Mouse (Mus musculus): ENCODE measurements around the gene Them4. TPM values are rescaled to one million over a fixed set of nuclear protein-coding genes. Genes with fewer than 3 reads are reported as not detected.

The Them4 gene
- polyA plus RNA-seq, 1 experiment from 2014 or later, result 8.3 TPM

GRCm38 (mm10) chr3:94372038-94372437 is 62.1 kb downstream of the Them4 start:
- Histone ChIP-seq H3K27ac (replicated peaks) (no peak overlapping the region), H3K4me1 (peaks cover 33% of the 10 kb centered on the region), H3K9me3 (no peaks in the 10 kb centered on the region), H3K36me3 (replicated peaks) (no peaks in the 10 kb centered on the region), H3K4me3 (peak overlapping the region; percentile 30), H3K27me3 (replicated peaks; ENCODE audit: low read depth, poor library complexity, severe bottlenecking) (peaks cover 57% of the 10 kb centered on the region)
- 0% methylated on average over 3 of the region's 3 CpGs for WGBS
- DNase-seq (ENCODE audit: low spot score), result no peak

GRCm38 (mm10) chr3:94372641-94373040 is 62.8 kb downstream of the Them4 start, which contains the start of gene Rorc:
Rorc (plus strand) TSS chr3:94372794.
- no peak within 1 kb of the TSS for H3K27ac ChIP-seq (replicated peaks)
- H3K9me3 ChIP-seq, result no peaks in the 10 kb centered on the region
- no peak for DNase-seq (ENCODE audit: low spot score)
- peak within 1 kb of the TSS; percentile 37 for H3K4me3 ChIP-seq
- 7% methylated on average over 5 of the region's 5 CpGs for WGBS
- H3K4me1 ChIP-seq, result peaks cover 36% of the 10 kb centered on the region
- H3K36me3 ChIP-seq (replicated peaks), result no peaks in the 10 kb centered on the region
- H3K27me3 ChIP-seq (replicated peaks; ENCODE audit: low read depth, poor library complexity, severe bottlenecking), result peaks cover 63% of the 10 kb centered on the region

- H3K27me3 ChIP-seq (replicated peaks; ENCODE audit: low read depth, poor library complexity, severe bottlenecking), result peaks cover 65% of the 10 kb centered on the region
- peaks cover 36% of the 10 kb centered on the region for H3K4me1 ChIP-seq
- 2% methylated on average over 10 of the region's 10 CpGs for WGBS
- H3K27ac ChIP-seq (replicated peaks), result no peak overlapping the region
- peak; percentile 20 for DNase-seq (ENCODE audit: low spot score)
- no peaks in the 10 kb centered on the region for H3K9me3 ChIP-seq
- no peaks in the 10 kb centered on the region for H3K36me3 ChIP-seq (replicated peaks)
- H3K4me3 ChIP-seq, result peak overlapping the region; percentile 37
These were observed 63.2 kb downstream of the Them4 start for GRCm38 (mm10) chr3:94373090-94373489.

GRCm38 (mm10) chr3:94373597-94374011 is 63.7 kb downstream of the Them4 start:
- no peaks in the 10 kb centered on the region for H3K36me3 ChIP-seq (replicated peaks)
- 2% methylated on average over 5 of the region's 5 CpGs for WGBS
- peaks cover 36% of the 10 kb centered on the region for H3K4me1 ChIP-seq
- peak overlapping the region; percentile 37 for H3K4me3 ChIP-seq
- H3K9me3 ChIP-seq, result no peaks in the 10 kb centered on the region
- H3K27ac ChIP-seq (replicated peaks), result no peak overlapping the region
- peak; percentile 35 for DNase-seq (ENCODE audit: low spot score)
- H3K27me3 ChIP-seq (replicated peaks; ENCODE audit: low read depth, poor library complexity, severe bottlenecking), result peaks cover 65% of the 10 kb centered on the region

- H3K4me1 ChIP-seq, result peaks cover 37% of the 10 kb centered on the region
- no peaks in the 10 kb centered on the region for H3K9me3 ChIP-seq
- no peak overlapping the region for H3K27ac ChIP-seq (replicated peaks)
- no peaks in the 10 kb centered on the region for H3K36me3 ChIP-seq (replicated peaks)
- no peak overlapping the region for H3K4me3 ChIP-seq
- DNase-seq (ENCODE audit: low spot score), result no peak
- H3K27me3 ChIP-seq (replicated peaks; ENCODE audit: low read depth, poor library complexity, severe bottlenecking), result peaks cover 63% of the 10 kb centered on the region
These were observed 64.7 kb downstream of the Them4 start for GRCm38 (mm10) chr3:94374636-94375035.

GRCm38 (mm10) chr3:94375146-94375545 is 65.3 kb downstream of the Them4 start:
- Histone ChIP-seq H3K9me3 (no peaks in the 10 kb centered on the region), H3K27me3 (replicated peaks; ENCODE audit: low read depth, poor library complexity, severe bottlenecking) (peaks cover 63% of the 10 kb centered on the region), H3K36me3 (replicated peaks) (no peaks in the 10 kb centered on the region), H3K4me1 (peaks cover 42% of the 10 kb centered on the region), H3K27ac (replicated peaks) (no peak overlapping the region), H3K4me3 (no peak overlapping the region)
- 80% methylated on average over 2 of the region's 2 CpGs for WGBS
- no peak for DNase-seq (ENCODE audit: low spot score)

GRCm38 (mm10) chr3:94375861-94376260 is 66.0 kb downstream of the Them4 start:
- no peaks in the 10 kb centered on the region for H3K36me3 ChIP-seq (replicated peaks)
- H3K9me3 ChIP-seq, result no peaks in the 10 kb centered on the region
- no peak overlapping the region for H3K4me3 ChIP-seq
- peaks cover 49% of the 10 kb centered on the region for H3K4me1 ChIP-seq
- no peak overlapping the region for H3K27ac ChIP-seq (replicated peaks)
- WGBS, result 55% methylated on average over 5 of the region's 5 CpGs
- DNase-seq (ENCODE audit: low spot score), result no peak
- H3K27me3 ChIP-seq (replicated peaks; ENCODE audit: low read depth, poor library complexity, severe bottlenecking), result peaks cover 63% of the 10 kb centered on the region

GRCm38 (mm10) chr3:94377028-94377923 is 67.4 kb downstream of the Them4 start:
- Histone ChIP-seq H3K27ac (replicated peaks) (no peak overlapping the region), H3K36me3 (replicated peaks) (no peaks in the 10 kb centered on the region), H3K4me3 (no peak overlapping the region), H3K9me3 (no peaks in the 10 kb centered on the region), H3K27me3 (replicated peaks; ENCODE audit: low read depth, poor library complexity, severe bottlenecking) (peaks cover 54% of the 10 kb centered on the region), H3K4me1 (peaks cover 40% of the 10 kb centered on the region)
- 20% methylated on average over 13 of the region's 13 CpGs for WGBS
- no peak for DNase-seq (ENCODE audit: low spot score)

GRCm38 (mm10) chr3:94379831-94380510 is 70.1 kb downstream of the Them4 start:
- peak; percentile 36 for DNase-seq (ENCODE audit: low spot score)
- Histone ChIP-seq H3K4me1 (peaks cover 18% of the 10 kb centered on the region), H3K9me3 (no peaks in the 10 kb centered on the region), H3K27ac (replicated peaks) (no peak overlapping the region; the same call in 1 of the 2 replicates), H3K4me3 (no peak overlapping the region), H3K36me3 (replicated peaks) (no peaks in the 10 kb centered on the region), H3K27me3 (replicated peaks; ENCODE audit: low read depth, poor library complexity, severe bottlenecking) (peaks cover 31% of the 10 kb centered on the region)
- 19% methylated on average over 9 of the region's 9 CpGs for WGBS

Other genes with a start within 250 kb of the Them4 start
- not detected in 2 replicates for gene Gm10697, start 237.4 kb upstream of the Them4 start, polyA plus RNA-seq (2016; fragmentation: Nextera tagmentation; extraction: Ambion mirVana)
- not detected in 2 replicates for gene Gm10696, start 131.9 kb upstream of the Them4 start, polyA plus RNA-seq (2016; fragmentation: Nextera tagmentation; extraction: Ambion mirVana)
- gene Gm5286, start 113.4 kb upstream of the Them4 start, polyA plus RNA-seq (2016; fragmentation: Nextera tagmentation; extraction: Ambion mirVana), result not detected in 2 replicates
- not detected in 2 replicates for gene Gm4778, start 46.1 kb upstream of the Them4 start, polyA plus RNA-seq (2016; fragmentation: Nextera tagmentation; extraction: Ambion mirVana)
- 0.11 TPM in 1 of 2 replicates, not detected in the other for gene Them5, start 32.0 kb downstream of the Them4 start, polyA plus RNA-seq (2016; fragmentation: Nextera tagmentation; extraction: Ambion mirVana)
- 0.30 and 0.31 TPM in 2 replicates for gene C2cd4d, start 52.3 kb downstream of the Them4 start, polyA plus RNA-seq (2016; fragmentation: Nextera tagmentation; extraction: Ambion mirVana)
- 0.21 and 0.29 TPM in 2 replicates for gene Rorc, start 62.7 kb downstream of the Them4 start, polyA plus RNA-seq (2016; fragmentation: Nextera tagmentation; extraction: Ambion mirVana)
- gene Lingo4, start 88.4 kb downstream of the Them4 start, polyA plus RNA-seq (2016; fragmentation: Nextera tagmentation; extraction: Ambion mirVana), result 0.07 and 0.28 TPM in 2 replicates
- gene Tdrkh, start 103.2 kb downstream of the Them4 start, polyA plus RNA-seq (2016; fragmentation: Nextera tagmentation; extraction: Ambion mirVana), result 14.2 and 16.5 TPM in 2 replicates
- gene Mrpl9, start 133.2 kb downstream of the Them4 start, polyA plus RNA-seq (2016; fragmentation: Nextera tagmentation; extraction: Ambion mirVana), result 68.5 and 71.4 TPM in 2 replicates
- gene Oaz3, start 133.8 kb downstream of the Them4 start, polyA plus RNA-seq (2016; fragmentation: Nextera tagmentation; extraction: Ambion mirVana), result 0.56 and 0.60 TPM in 2 replicates
- gene Celf3, start 168.2 kb downstream of the Them4 start, polyA plus RNA-seq (2016; fragmentation: Nextera tagmentation; extraction: Ambion mirVana), result 25.4 and 28.7 TPM in 2 replicates
- gene Riiad1, start 170.3 kb downstream of the Them4 start, polyA plus RNA-seq (2016; fragmentation: Nextera tagmentation; extraction: Ambion mirVana), result 1.8 and 3.2 TPM in 2 replicates